8 mouse cellular contexts compared by ENCODE assay signal in genomic region chr17:88258361-88258796, GRCm38 (mm10).
DNase-seq lines count a peak whose midpoint lies in the region; ATAC-seq and TF ChIP-seq lines count a peak whose summit lies in the region.

No protein-coding gene starts in this region.

- no peak overlapping the region for H3K9ac ChIP-seq in limb, embryonic 13.5 days
- H3K9ac ChIP-seq in stomach, embryonic 15.5 days = no peak overlapping the region
- no peak overlapping the region for H3K9ac ChIP-seq in forebrain, embryonic 13.5 days

- intact Hi-C loops in left cerebral cortex, postnatal 36 days (cut with DNase I) = loop anchor here (5.0 kb wide), 3 partner anchors 79 to 384 kb away; no protein-coding TSS in a partner anchor

- ATAC-seq in limb, embryonic 13.5 days (ENCODE audit: low FRiP score, low read depth) = no peak
- ATAC-seq in stomach, embryonic 15.5 days (ENCODE audit: insufficient read depth, low FRiP score, low read depth) = no peak
- ATAC-seq in forebrain, embryonic 13.5 days = no peak

- peaks cover 9% of the 10 kb centered on the region for H3K4me1 ChIP-seq in limb, embryonic 13.5 days
- peaks cover 10% of the 10 kb centered on the region; the same call in 1 of the 2 replicates for H3K4me1 ChIP-seq in stomach, embryonic 15.5 days
- peaks cover 17% of the 10 kb centered on the region for H3K4me1 ChIP-seq in forebrain, embryonic 13.5 days

- H3K36me3 ChIP-seq in limb, embryonic 13.5 days = no peaks in the 10 kb centered on the region
- H3K36me3 ChIP-seq in stomach, embryonic 15.5 days = no peaks in the 10 kb centered on the region
- H3K36me3 ChIP-seq in forebrain, embryonic 13.5 days (ENCODE audit: poor library complexity, severe bottlenecking) = no peaks in the 10 kb centered on the region

- no peaks in the 10 kb centered on the region for H3K9me3 ChIP-seq in limb, embryonic 13.5 days
- H3K9me3 ChIP-seq in stomach, embryonic 15.5 days = no peaks in the 10 kb centered on the region
- no peaks in the 10 kb centered on the region for H3K9me3 ChIP-seq in forebrain, embryonic 13.5 days (replicated peaks)

- H3K4me3 ChIP-seq in layer of hippocampus, adult 2 months = no peak overlapping the region
- H3K4me3 ChIP-seq in limb, embryonic 13.5 days = no peak overlapping the region
- H3K4me3 ChIP-seq in stomach, embryonic 15.5 days (replicated peaks) = no peak overlapping the region
- H3K4me3 ChIP-seq in forebrain, embryonic 13.5 days = no peak overlapping the region

- peak; percentile 51 for TF ChIP-seq CTCF in layer of hippocampus, adult 2 months (conservative IDR thresholded peaks at IDR 0.05)
- TF ChIP-seq CTCF in brain, embryonic 14.5 days (IDR thresholded peaks at IDR 0.05; ENCODE audit: borderline replicate concordance, extremely low read depth, insufficient read depth, insufficient read length) = peak; percentile 22; the same call in 1 of the 2 replicates

- H3K27ac ChIP-seq in layer of hippocampus, adult 2 months = no peak overlapping the region
- no peak overlapping the region for H3K27ac ChIP-seq in limb, embryonic 13.5 days
- no peak overlapping the region for H3K27ac ChIP-seq in stomach, embryonic 15.5 days
- no peak overlapping the region for H3K27ac ChIP-seq in forebrain, embryonic 13.5 days

- WGBS in limb, embryonic 13.5 days = 67% methylated on average over 11 of the region's 11 CpGs
- 54% methylated on average over 11 of the region's 11 CpGs for WGBS in stomach, embryonic 15.5 days
- 82% methylated on average over 11 of the region's 11 CpGs for WGBS in forebrain, embryonic 13.5 days

- H3K4me2 ChIP-seq in limb, embryonic 13.5 days (replicated peaks) = 0 out of 2 replicates have a peak overlapping the region, but pooled peaks have one; percentile 14
- H3K4me2 ChIP-seq in stomach, embryonic 15.5 days = 0 out of 2 replicates have a peak overlapping the region, but pooled peaks have one; percentile 6
- no peak overlapping the region for H3K4me2 ChIP-seq in forebrain, embryonic 13.5 days

- no peak for TF ChIP-seq POLR2A in brain, embryonic 14.5 days (IDR thresholded peaks at IDR 0.05; ENCODE audit: borderline replicate concordance, extremely low read depth, insufficient read depth, insufficient read length, poor library complexity, severe bottlenecking)

- no peaks in the 10 kb centered on the region for H3K27me3 ChIP-seq in limb, embryonic 13.5 days
- no peaks in the 10 kb centered on the region for H3K27me3 ChIP-seq in stomach, embryonic 15.5 days (replicated peaks)
- no peaks in the 10 kb centered on the region for H3K27me3 ChIP-seq in forebrain, embryonic 13.5 days

- DNase-seq in layer of hippocampus, adult 2 months (ENCODE audit: low spot score in 2 of 2) = no peak
- no peak for DNase-seq in layer of hippocampus, adult 9-10 months (ENCODE audit: low spot score)
- no peak for DNase-seq in brain, embryonic 14.5 days (ENCODE audit: low read depth)
- no peak for DNase-seq in urinary bladder, adult 18-20 months (ENCODE audit: low spot score in 2 of 2)
- no peak for DNase-seq in left cerebral cortex, postnatal 36 days (ENCODE audit: low spot score in 2 of 2)
